Mouse (Mus musculus): Measurements from ENCODE around the gene Lrrc2.

Lrrc2 gene

GRCm38 (mm10) chr9:110987331-110987730 is 36.0 kb downstream of the Lrrc2 start:
- DNase-seq (ENCODE audit: low spot score), result no peak

DNA sequence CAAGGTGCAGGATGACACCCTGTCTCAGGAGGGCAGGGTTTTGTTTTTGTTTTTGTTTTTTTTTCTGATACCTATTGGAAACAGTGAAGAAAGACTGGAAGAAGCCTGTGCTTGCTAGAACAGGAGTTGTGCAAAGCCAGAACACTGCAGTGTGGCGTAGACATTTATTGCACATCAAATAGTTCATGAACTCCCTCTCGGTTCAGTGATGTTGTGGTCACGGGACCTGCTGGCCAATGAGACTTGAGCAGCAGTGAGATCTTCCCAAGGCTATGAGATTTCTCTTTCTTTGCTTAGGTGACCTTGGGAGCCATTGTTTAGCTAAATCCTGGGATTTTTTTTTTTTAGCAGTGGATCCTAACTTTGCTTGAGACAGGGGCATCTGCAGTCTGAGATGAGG is 36.7 kb downstream of the Lrrc2 start:
- no peak for DNase-seq (ENCODE audit: low spot score)

DNA sequence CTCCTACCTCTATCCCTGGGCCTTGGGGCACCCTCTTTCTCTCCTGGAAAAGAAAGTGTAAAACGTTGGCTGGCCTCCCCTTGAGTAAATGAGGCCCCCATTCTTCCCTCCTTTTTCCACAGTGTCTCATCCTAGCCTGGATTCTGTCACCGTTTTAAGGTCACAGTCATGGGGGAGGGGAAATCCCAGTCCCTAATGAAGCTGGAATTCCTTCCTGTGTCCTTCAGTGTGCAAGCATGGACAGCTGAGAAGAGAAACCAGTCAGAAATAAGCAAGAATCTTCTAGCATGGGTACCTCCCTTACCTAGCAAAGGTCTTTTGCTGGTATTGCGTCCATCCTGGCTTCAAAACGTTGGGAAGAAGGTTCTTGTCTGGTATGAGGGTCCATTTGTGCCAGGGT is 37.8 kb downstream of the Lrrc2 start:
- DNase-seq (ENCODE audit: low spot score), result no peak

GRCm38 (mm10) chr9:110989543-110989942 is 38.2 kb downstream of the Lrrc2 start:
- no peak for DNase-seq (ENCODE audit: low spot score)

DNA sequence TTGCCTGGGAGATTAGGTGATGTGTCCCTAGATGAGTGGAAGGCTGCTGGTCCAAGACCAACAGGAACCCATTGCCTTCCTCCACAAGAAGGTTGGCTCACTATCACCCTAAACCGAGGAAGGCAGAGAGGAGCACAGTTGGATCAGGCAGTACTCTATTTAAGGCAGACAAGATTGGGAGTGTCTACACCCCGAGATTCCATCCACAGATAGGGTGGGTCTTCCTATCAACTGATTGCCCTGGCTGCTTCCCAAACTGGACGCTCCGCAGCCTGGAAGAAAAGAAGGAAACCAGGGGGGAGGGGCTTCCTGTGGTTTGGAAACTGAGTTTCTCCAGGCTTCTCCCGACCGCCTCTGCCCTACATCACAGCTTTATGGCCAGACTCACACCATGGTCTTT is 38.9 kb downstream of the Lrrc2 start, which contains the start of gene Rtp3:
Gene Rtp3 (minus strand): TSS at position 380 of the 400 bp plus-strand sequence.
- no peak for DNase-seq (ENCODE audit: low spot score)

DNA sequence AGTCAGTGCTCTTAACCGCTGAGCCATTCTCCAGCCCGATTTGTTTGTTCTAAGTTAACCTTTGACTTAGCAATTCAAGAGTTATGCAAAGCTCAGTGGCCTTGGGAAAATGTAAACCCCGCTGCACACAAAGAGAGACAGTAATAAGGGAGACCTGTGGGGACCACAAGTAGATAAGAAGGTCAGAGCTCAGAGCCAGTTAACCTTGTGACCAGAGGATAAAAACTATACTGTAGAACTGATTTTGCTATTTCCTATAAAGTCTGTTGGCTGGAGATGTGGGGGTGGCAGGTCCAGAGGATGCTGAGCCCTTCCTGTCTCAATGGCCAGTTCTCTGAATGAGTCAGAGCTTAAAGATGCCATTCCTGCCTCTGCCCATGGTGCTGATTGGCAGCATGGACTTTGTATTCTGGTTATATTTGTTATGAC is 42.0 kb downstream of the Lrrc2 start:
- no peak for DNase-seq (ENCODE audit: low spot score)

GRCm38 (mm10) chr9:110994716-110995172 is 43.4 kb downstream of the Lrrc2 start:
- DNase-seq (ENCODE audit: low spot score), result peak; percentile 44

DNA sequence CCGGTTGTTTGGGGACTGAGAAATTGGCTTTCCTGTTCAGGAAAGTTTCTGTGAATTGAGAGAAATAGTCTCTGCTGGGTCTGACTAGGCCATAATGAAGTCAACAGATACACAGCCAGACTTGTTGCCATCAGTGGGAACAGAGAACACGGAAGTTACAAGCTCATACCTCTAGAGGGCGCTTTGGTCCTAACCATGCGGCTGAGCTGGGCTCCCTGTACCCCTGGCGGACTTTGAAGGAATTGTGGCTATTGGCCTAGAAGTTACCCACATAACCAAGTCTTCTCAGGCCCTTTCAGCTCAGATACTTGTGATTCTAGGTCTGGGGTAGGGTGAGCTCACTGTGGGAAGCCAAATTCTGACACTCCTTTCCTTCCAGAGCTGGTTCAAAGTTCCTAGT is 45.9 kb downstream of the Lrrc2 start:
- DNase-seq (ENCODE audit: low spot score), result peak; percentile 74

GRCm38 (mm10) chr9:110999056-110999455 is 47.7 kb downstream of the Lrrc2 start:
- no peak for DNase-seq (ENCODE audit: low spot score)

- DNase-seq (ENCODE audit: low spot score), result no peak
Measured at GRCm38 (mm10) chr9:110999856-111000255, 48.5 kb downstream of the Lrrc2 start.

DNA sequence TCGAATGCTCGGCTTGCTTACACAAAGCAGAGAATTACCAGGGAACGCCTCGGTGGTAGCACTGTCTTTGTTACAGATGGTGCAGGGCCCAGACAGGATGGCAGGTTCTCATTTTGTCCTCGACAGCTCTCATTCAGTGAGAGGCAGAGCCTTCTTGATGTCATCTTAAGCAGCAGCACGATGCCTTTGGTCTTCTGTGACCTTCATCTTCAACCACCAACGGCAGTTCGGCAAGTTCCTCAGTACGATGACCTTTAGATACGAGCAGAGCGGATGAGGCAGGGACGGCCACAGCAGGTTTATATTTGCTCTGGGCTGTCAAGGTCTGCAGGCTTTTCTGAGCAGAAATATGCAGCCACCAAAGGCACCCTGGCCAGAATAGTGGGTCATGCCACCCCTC is 50.3 kb downstream of the Lrrc2 start:
- no peak for DNase-seq (ENCODE audit: low spot score)

- no peak for DNase-seq (ENCODE audit: low spot score)
Measured at GRCm38 (mm10) chr9:111003279-111003678, 51.9 kb downstream of the Lrrc2 start.

DNA sequence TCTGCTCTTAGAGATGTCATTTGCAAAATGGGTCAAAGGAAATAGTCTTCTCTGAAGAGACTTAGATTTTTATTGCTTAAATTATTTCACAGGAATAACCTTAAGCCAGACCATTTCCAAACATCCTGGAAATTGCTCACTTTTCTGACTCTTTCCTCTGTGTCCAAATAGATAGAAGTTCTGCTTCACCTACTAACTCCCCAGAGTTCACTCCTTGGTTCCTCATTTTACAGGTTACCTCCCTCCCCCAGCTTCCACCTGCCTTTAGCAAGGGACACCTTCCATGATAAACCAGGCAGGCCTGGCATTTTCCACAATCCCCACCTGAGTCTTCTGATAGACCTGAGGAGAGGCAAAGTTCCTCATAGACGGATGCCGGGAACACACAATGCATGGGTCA is 55.2 kb downstream of the Lrrc2 start:
- DNase-seq (ENCODE audit: low spot score), result no peak

- DNase-seq (ENCODE audit: low spot score), result no peak
Measured at GRCm38 (mm10) chr9:111009763-111010162, 58.4 kb downstream of the Lrrc2 start.

DNA sequence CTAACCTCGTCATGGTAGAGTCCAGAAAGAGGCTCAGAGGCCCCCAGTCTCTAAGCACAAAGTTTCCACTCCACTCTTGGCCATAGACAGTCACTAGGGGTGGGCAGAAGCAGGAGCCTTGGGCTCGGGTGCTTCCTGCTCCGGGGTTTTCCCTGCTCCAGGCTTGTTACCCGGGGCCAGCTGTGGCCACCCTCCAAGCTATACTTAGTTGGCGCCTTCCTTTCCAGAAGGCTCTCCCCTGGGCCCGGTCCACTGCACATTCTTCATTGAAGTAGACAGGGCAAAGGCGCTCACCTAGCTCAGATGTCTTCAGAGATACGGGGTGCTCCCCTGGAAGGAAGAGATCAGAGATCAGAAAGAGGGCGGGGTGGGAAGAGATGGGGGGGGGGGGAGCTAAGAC is 60.2 kb downstream of the Lrrc2 start:
- DNase-seq (ENCODE audit: low spot score), result no peak

- DNase-seq (ENCODE audit: low spot score), result no peak
Measured at GRCm38 (mm10) chr9:111012041-111012440, 60.7 kb downstream of the Lrrc2 start.

- no peak for DNase-seq (ENCODE audit: low spot score)
Measured at GRCm38 (mm10) chr9:111015658-111016057, 64.3 kb downstream of the Lrrc2 start.

DNA sequence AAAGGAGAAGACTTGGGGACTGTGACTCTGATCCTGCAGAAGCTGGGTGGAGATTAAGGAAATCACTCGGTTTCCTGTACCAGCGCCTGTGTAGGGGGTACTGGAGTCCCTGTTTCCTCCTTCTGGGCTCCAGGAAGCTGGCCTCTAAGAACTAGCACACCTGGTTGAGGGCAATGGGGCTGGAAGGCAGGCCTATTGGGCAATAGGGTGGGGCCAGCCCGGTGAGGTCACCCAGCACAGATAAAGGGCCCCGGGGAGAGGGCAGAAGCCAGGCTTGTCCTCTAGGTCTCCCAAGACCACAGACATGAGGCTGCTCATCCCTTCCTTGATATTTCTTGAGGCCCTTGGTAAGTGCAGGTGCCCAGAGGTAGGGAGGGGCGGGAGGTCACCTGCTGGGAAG is 67.7 kb downstream of the Lrrc2 start, which contains the start of gene Ltf:
Gene Ltf (plus strand): TSS at position 250 of the 400 bp plus-strand sequence.
- DNase-seq (ENCODE audit: low spot score), result no peak

DNA sequence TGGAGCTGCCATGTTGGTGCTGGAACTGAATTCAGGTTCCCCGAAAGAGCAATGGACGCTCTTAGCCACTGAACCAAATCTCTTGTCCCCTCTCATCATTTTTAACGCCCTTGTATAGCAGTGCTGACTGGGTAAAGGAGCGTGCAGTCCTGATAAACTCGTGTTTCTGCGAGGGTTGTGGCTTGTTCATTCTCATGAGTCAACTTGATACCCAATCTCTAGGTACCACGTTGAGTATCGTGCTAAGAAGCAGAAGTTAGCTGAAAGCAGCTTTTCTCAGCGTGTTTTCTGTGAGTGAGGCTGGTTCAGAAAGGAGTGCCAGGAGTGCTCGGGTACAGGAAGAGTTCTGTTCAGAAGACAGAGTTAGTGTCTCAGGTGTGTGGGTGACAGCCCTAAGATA is 75.4 kb downstream of the Lrrc2 start:
- DNase-seq (ENCODE audit: low spot score), result no peak
